Mouse (Mus musculus) brain, embryonic 18.5 days (tissue): Measurements from ENCODE around the gene Tbx6.

Experiments used
- DNase-seq: peaks from one replicate; pipeline ENCODE4 v3.0.0-alpha.2; 2012; ENCODE audit warnings: low read depth, low spot score

The Tbx6 gene

GRCm38 (mm10) chr7:126780971-126781635 is at the start of gene Tbx6:
TSS of gene Tbx6 (plus strand) at chr7:126781483.
- no peak for DNase-seq

- no peak for DNase-seq
Measured at GRCm38 (mm10) chr7:126736122-126736521, 45.2 kb upstream of the Tbx6 start.

- DNase-seq: no peak
Measured at GRCm38 (mm10) chr7:126739551-126739950, 41.7 kb upstream of the Tbx6 start.

GRCm38 (mm10) chr7:126740132-126740735 is 41.0 kb upstream of the Tbx6 start:
- no peak for DNase-seq

- no peak for DNase-seq
Measured at GRCm38 (mm10) chr7:126740977-126741376, 40.3 kb upstream of the Tbx6 start.

- no peak for DNase-seq
Measured at GRCm38 (mm10) chr7:126741452-126741851, 39.8 kb upstream of the Tbx6 start.

GRCm38 (mm10) chr7:126741964-126742482 is 39.3 kb upstream of the Tbx6 start:
- DNase-seq: no peak

GRCm38 (mm10) chr7:126746066-126746465 is 35.2 kb upstream of the Tbx6 start:
- no peak for DNase-seq

GRCm38 (mm10) chr7:126746798-126747197 is 34.5 kb upstream of the Tbx6 start:
- DNase-seq: no peak

GRCm38 (mm10) chr7:126748824-126749223 is 32.5 kb upstream of the Tbx6 start:
- no peak for DNase-seq

- DNase-seq: no peak
Measured at GRCm38 (mm10) chr7:126749582-126750343, 31.5 kb upstream of the Tbx6 start.

GRCm38 (mm10) chr7:126754866-126755265 is 26.4 kb upstream of the Tbx6 start:
- DNase-seq: no peak

GRCm38 (mm10) chr7:126758539-126758938 is 22.7 kb upstream of the Tbx6 start:
- DNase-seq: no peak

- DNase-seq: peak; percentile 71
Measured at GRCm38 (mm10) chr7:126759050-126759671, 22.1 kb upstream of the Tbx6 start, which contains the start of gene Mapk3. TSS of gene Mapk3 (plus strand) at chr7:126759601.

GRCm38 (mm10) chr7:126759672-126760390 is 21.5 kb upstream of the Tbx6 start:
- DNase-seq: no peak

GRCm38 (mm10) chr7:126760391-126760802 is 20.9 kb upstream of the Tbx6 start:
- no peak for DNase-seq

- no peak for DNase-seq
Measured at GRCm38 (mm10) chr7:126760956-126761355, 20.3 kb upstream of the Tbx6 start.

- DNase-seq: no peak
Measured at GRCm38 (mm10) chr7:126761529-126762067, 19.7 kb upstream of the Tbx6 start.

- no peak for DNase-seq
Measured at GRCm38 (mm10) chr7:126762471-126763008, 18.7 kb upstream of the Tbx6 start.

GRCm38 (mm10) chr7:126765540-126765939 is 15.7 kb upstream of the Tbx6 start:
- DNase-seq: no peak

GRCm38 (mm10) chr7:126766201-126766600 is 15.1 kb upstream of the Tbx6 start, which contains the start of gene Gdpd3:
TSS of gene Gdpd3 (plus strand) at chr7:126766334.
- DNase-seq: no peak
